Mouse (Mus musculus): Measurements from ENCODE around the gene Slc35a3. TPM values are rescaled to one million over a fixed set of nuclear protein-coding genes. Genes with fewer than 3 reads are reported as not detected.

The Slc35a3 gene
- polyA plus RNA-seq, 1 experiment from 2014 or later = 7.7 TPM

DNA sequence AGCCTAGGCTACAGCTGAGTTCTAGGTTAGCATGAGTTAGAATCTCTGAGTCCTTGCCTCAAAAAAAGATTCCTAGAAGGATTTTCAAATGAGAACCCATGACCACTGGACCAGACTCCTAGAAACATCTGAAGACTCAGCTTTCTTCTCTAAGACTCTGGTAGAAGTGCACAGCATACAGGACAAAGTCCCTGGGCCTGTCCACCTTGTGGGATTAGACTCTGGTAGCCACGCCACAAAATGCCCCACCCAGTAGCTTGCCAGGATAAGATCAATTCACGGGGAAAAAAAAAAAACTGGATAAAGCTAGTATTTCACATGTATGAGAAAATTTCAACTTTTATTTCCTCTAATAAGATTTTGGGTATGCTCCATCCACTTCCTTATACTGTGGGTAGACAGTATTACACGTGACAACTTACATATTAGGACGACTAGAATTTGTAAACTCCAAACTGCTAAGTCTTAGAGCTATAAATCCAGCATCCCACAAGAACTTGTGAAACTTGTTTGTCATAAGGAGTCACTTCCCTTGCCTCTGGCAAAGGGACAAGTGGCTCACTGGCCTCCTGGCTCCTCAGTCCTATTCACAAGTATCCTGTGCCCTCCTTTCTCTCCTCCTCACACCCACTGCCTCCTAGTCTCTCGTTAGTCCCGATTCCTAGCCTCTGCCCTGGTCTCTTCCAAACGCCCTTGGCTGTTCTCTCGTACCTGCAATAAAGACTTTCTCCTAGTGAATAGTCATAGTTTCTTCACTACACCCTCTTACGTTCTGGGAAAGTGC, 74.7 kb downstream of the Slc35a3 start:
- Histone ChIP-seq H3K9me3 (ENCODE audit: control insufficient read depth, low read length) (no peaks in the 10 kb centered on the region), H3K4me2 (replicated peaks; ENCODE audit: low read depth, low read length) (no peak overlapping the region), H3K36me3 (ENCODE audit: control insufficient read depth, insufficient read depth, low read length) (0 out of 2 replicates have a peak, but pooled peaks cover 2% of the 10 kb centered on the region), H3K27me3 (ENCODE audit: control insufficient read depth, insufficient read depth, low read length) (no peaks in the 10 kb centered on the region), H3K4me3 (ENCODE audit: low read depth, low read length) (no peak overlapping the region), H3K9ac (ENCODE audit: low read depth, low read length) (no peak overlapping the region), H3K27ac (ENCODE audit: low read depth, low read length) (no peak overlapping the region), H3K4me1 (replicated peaks; ENCODE audit: control insufficient read depth, insufficient read depth, low read length) (no peaks in the 10 kb centered on the region)
- DNase-seq (ENCODE audit: low spot score) (no peak), ATAC-seq (ENCODE audit: low FRiP score) (no peak)
- 94% methylated on average over 9 of the region's 9 CpGs for WGBS

DNA sequence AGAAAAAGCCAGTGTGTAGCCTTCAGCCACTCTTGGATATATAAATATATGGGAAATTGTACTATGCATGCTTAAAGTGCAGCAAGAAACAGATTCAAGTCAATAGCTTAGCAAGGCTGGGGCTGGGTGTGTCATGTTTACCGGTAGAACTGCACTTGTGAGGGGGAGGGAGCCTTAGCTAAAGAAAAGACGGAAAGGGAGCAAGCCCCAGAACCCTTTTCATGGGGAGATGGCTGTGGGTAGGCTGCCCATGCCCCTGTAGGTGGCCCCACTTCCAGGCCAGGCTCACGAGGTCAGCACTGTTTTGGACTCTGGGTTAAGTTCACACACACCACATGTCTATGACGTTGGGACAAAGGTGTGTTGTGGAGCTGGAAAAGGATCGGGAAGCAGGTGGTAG, 76.8 kb downstream of the Slc35a3 start:
- H3K4me2 ChIP-seq (replicated peaks; ENCODE audit: low read depth, low read length) = no peak overlapping the region
- DNase-seq (ENCODE audit: low spot score) (no peak), ATAC-seq (ENCODE audit: low FRiP score) (no peak)
- WGBS = 76% methylated on average over 5 of the region's 5 CpGs
- no peak overlapping the region for H3K9ac ChIP-seq (ENCODE audit: low read depth, low read length)
- H3K9me3 ChIP-seq (ENCODE audit: control insufficient read depth, low read length) = no peaks in the 10 kb centered on the region
- H3K4me3 ChIP-seq (ENCODE audit: low read depth, low read length) = no peak overlapping the region
- no peaks in the 10 kb centered on the region for H3K27me3 ChIP-seq (ENCODE audit: control insufficient read depth, insufficient read depth, low read length)
- 0 out of 2 replicates have a peak, but pooled peaks cover 2% of the 10 kb centered on the region for H3K36me3 ChIP-seq (ENCODE audit: control insufficient read depth, insufficient read depth, low read length)
- no peak overlapping the region for H3K27ac ChIP-seq (ENCODE audit: low read depth, low read length)
- H3K4me1 ChIP-seq (replicated peaks; ENCODE audit: control insufficient read depth, insufficient read depth, low read length) = no peaks in the 10 kb centered on the region

DNA sequence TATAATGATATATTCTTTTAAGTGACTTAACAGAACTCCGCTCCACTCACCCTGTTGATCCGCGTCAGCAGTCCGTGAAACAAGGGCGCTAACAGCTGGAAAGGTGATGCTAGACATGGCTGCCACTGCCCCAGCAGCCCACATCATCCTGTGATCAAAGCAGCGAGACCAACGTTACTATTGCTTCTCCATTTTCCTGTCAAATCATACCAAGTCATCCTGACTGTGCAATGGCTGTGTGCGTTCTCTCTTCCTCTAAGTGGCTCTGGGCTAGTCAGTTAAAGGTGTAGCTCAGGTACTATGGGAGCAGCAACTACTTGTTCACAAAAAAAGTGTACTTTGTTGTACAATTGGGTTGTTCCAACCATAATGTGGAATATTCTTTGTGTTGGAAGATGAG, 77.8 kb downstream of the Slc35a3 start:
- Histone ChIP-seq H3K27ac (ENCODE audit: low read depth, low read length) (no peak overlapping the region), H3K4me1 (replicated peaks; ENCODE audit: control insufficient read depth, insufficient read depth, low read length) (no peaks in the 10 kb centered on the region), H3K4me2 (replicated peaks; ENCODE audit: low read depth, low read length) (no peak overlapping the region), H3K9ac (ENCODE audit: low read depth, low read length) (no peak overlapping the region), H3K9me3 (ENCODE audit: control insufficient read depth, low read length) (no peaks in the 10 kb centered on the region), H3K36me3 (ENCODE audit: control insufficient read depth, insufficient read depth, low read length) (0 out of 2 replicates have a peak, but pooled peaks cover 2% of the 10 kb centered on the region), H3K4me3 (ENCODE audit: low read depth, low read length) (no peak overlapping the region), H3K27me3 (ENCODE audit: control insufficient read depth, insufficient read depth, low read length) (no peaks in the 10 kb centered on the region)
- no peak for ATAC-seq (ENCODE audit: low FRiP score)
- 94% methylated on average over 8 of the region's 8 CpGs for WGBS
- DNase-seq (ENCODE audit: low spot score) = no peak

DNA sequence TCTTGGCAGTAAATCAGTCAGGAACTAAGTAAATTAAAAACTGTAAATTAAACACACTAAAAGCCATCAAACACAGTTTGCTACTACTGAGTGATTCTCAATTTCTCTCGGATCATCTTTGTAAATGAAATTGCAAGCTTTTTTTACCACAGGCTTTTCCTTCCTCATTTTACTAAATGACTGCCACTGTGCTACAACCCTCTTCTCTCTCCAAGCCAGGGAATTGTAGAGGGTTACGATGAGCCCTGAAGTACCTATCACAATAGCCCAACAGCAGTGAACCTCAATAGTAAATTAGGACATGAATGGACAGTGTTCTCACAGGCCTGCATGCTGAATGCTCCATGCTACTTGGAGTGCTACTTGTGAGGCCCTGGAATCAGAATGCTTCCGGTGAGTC, 78.5 kb downstream of the Slc35a3 start:
- 88% methylated on average over 3 of the region's 3 CpGs for WGBS
- DNase-seq (ENCODE audit: low spot score) = no peak
- no peak overlapping the region for H3K4me3 ChIP-seq (ENCODE audit: low read depth, low read length)
- ATAC-seq (ENCODE audit: low FRiP score) = no peak
- H3K4me1 ChIP-seq (replicated peaks; ENCODE audit: control insufficient read depth, insufficient read depth, low read length) = no peaks in the 10 kb centered on the region
- no peak overlapping the region for H3K9ac ChIP-seq (ENCODE audit: low read depth, low read length)
- H3K9me3 ChIP-seq (ENCODE audit: control insufficient read depth, low read length) = no peaks in the 10 kb centered on the region
- H3K27ac ChIP-seq (ENCODE audit: low read depth, low read length) = no peak overlapping the region
- no peaks in the 10 kb centered on the region for H3K27me3 ChIP-seq (ENCODE audit: control insufficient read depth, insufficient read depth, low read length)
- no peak overlapping the region for H3K4me2 ChIP-seq (replicated peaks; ENCODE audit: low read depth, low read length)
- H3K36me3 ChIP-seq (ENCODE audit: control insufficient read depth, insufficient read depth, low read length) = 0 out of 2 replicates have a peak, but pooled peaks cover 2% of the 10 kb centered on the region

GRCm38 (mm10) chr3:116632971-116633370, 79.7 kb downstream of the Slc35a3 start:
- no peak overlapping the region for H3K4me2 ChIP-seq (replicated peaks; ENCODE audit: low read depth, low read length)
- no peak overlapping the region for H3K9ac ChIP-seq (ENCODE audit: low read depth, low read length)
- H3K4me3 ChIP-seq (ENCODE audit: low read depth, low read length) = no peak overlapping the region
- H3K27ac ChIP-seq (ENCODE audit: low read depth, low read length) = no peak overlapping the region
- no peak for DNase-seq (ENCODE audit: low spot score)
- 0 out of 2 replicates have a peak, but pooled peaks cover 2% of the 10 kb centered on the region for H3K36me3 ChIP-seq (ENCODE audit: control insufficient read depth, insufficient read depth, low read length)
- no peaks in the 10 kb centered on the region for H3K4me1 ChIP-seq (replicated peaks; ENCODE audit: control insufficient read depth, insufficient read depth, low read length)
- 93% methylated on average over 3 of the region's 3 CpGs for WGBS
- no peaks in the 10 kb centered on the region for H3K27me3 ChIP-seq (ENCODE audit: control insufficient read depth, insufficient read depth, low read length)
- no peaks in the 10 kb centered on the region for H3K9me3 ChIP-seq (ENCODE audit: control insufficient read depth, low read length)
- ATAC-seq (ENCODE audit: low FRiP score) = no peak

DNA sequence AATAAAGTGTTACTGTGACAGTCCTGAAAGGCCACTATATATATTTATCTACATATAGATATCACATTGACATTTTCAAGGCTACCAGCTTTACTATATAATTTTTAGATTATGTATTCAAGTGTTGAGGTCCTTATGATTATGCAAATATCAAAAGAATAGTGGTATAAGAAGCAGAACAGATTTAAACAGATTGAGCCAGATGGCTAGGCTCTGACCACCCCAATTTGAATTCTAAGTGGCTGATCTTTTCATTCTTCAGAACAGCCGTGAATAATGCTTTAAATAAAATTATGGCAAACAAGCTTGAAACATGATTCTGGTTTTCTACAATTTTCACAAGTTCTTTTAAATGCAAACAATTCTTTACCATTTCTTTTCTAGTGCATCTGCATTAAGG, 81.2 kb downstream of the Slc35a3 start:
- Histone ChIP-seq H3K36me3 (ENCODE audit: control insufficient read depth, insufficient read depth, low read length) (0 out of 2 replicates have a peak, but pooled peaks cover 2% of the 10 kb centered on the region), H3K27ac (ENCODE audit: low read depth, low read length) (no peak overlapping the region), H3K4me1 (replicated peaks; ENCODE audit: control insufficient read depth, insufficient read depth, low read length) (no peaks in the 10 kb centered on the region), H3K4me3 (ENCODE audit: low read depth, low read length) (no peak overlapping the region), H3K4me2 (replicated peaks; ENCODE audit: low read depth, low read length) (no peak overlapping the region), H3K9me3 (ENCODE audit: control insufficient read depth, low read length) (no peaks in the 10 kb centered on the region), H3K9ac (ENCODE audit: low read depth, low read length) (no peak overlapping the region), H3K27me3 (ENCODE audit: control insufficient read depth, insufficient read depth, low read length) (no peaks in the 10 kb centered on the region)
- DNase-seq (ENCODE audit: low spot score) (no peak), ATAC-seq (ENCODE audit: low FRiP score) (no peak)
- WGBS = 70% methylated on average over 1 of the region's 1 CpGs

DNA sequence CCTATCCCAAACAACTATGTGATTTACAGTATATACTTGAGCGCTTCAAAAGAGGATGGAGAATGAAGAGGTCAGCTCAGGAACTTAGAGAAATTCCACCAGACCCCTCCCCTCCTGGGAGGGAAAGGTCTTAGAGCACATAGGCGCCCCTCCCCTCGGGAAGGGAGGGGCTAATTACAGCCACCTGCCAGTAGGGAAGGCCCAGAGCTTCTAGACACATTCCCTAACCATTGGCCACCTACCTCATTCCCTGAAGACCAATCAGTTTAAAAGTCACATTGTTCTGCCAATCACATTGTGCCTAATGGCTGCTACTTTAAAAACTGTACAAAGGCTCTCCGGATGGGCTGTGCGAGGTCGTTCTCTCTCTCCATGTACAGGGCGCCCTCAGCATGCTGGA, 90.0 kb downstream of the Slc35a3 start:
- Histone ChIP-seq H3K27me3 (ENCODE audit: control insufficient read depth, insufficient read depth, low read length) (no peaks in the 10 kb centered on the region), H3K36me3 (ENCODE audit: control insufficient read depth, insufficient read depth, low read length) (0 out of 2 replicates have a peak, but pooled peaks cover 4% of the 10 kb centered on the region), H3K4me1 (replicated peaks; ENCODE audit: control insufficient read depth, insufficient read depth, low read length) (no peaks in the 10 kb centered on the region), H3K9me3 (ENCODE audit: control insufficient read depth, low read length) (no peaks in the 10 kb centered on the region), H3K4me3 (ENCODE audit: low read depth, low read length) (no peak overlapping the region), H3K27ac (ENCODE audit: low read depth, low read length) (no peak overlapping the region), H3K4me2 (replicated peaks; ENCODE audit: low read depth, low read length) (no peak overlapping the region), H3K9ac (ENCODE audit: low read depth, low read length) (no peak overlapping the region)
- DNase-seq (ENCODE audit: low spot score) (no peak), ATAC-seq (ENCODE audit: low FRiP score) (no peak)
- 88% methylated on average over 7 of the region's 7 CpGs for WGBS

GRCm38 (mm10) chr3:116620636-116621370, 91.8 kb downstream of the Slc35a3 start:
- Histone ChIP-seq H3K4me3 (ENCODE audit: low read depth, low read length) (no peak overlapping the region), H3K27ac (ENCODE audit: low read depth, low read length) (no peak overlapping the region), H3K27me3 (ENCODE audit: control insufficient read depth, insufficient read depth, low read length) (no peaks in the 10 kb centered on the region), H3K36me3 (ENCODE audit: control insufficient read depth, insufficient read depth, low read length) (0 out of 2 replicates have a peak, but pooled peaks cover 4% of the 10 kb centered on the region), H3K4me1 (replicated peaks; ENCODE audit: control insufficient read depth, insufficient read depth, low read length) (no peaks in the 10 kb centered on the region), H3K9ac (ENCODE audit: low read depth, low read length) (no peak overlapping the region), H3K9me3 (ENCODE audit: control insufficient read depth, low read length) (no peaks in the 10 kb centered on the region), H3K4me2 (replicated peaks; ENCODE audit: low read depth, low read length) (no peak overlapping the region)
- no peak for DNase-seq (ENCODE audit: low spot score)
- no peak for ATAC-seq (ENCODE audit: low FRiP score)
- WGBS = 88% methylated on average over 7 of the region's 7 CpGs
